Mouse (Mus musculus) hindbrain, embryonic 16.5 days (tissue): ENCODE results near the gene Oit3. TPM values are rescaled to one million over a fixed set of nuclear protein-coding genes. Genes with fewer than 3 reads are reported as not detected.
"Not testable (repeated sequence)": the region's sequence is repeated elsewhere in the genome, so short reads cannot be mapped to it uniquely, and the experiment has no call there.

Source experiments
- ATAC-seq: fragments of 200-750 bp; cut with Nextera tagmentation; 2 replicates; pipeline ENCODE4 v1.8.0; 2017; ENCODE audit warnings: moderate TSS enrichment, moderate library complexity
- H3K27ac ChIP-seq: fragments of 300-500 bp; sonication (generic); 2 replicates; pipeline ENCODE4 v1.5.1; 2014; ENCODE audit warnings: low read depth, mild to moderate bottlenecking, control low read depth, low read length, moderate library complexity
- H3K27me3 ChIP-seq: fragments of 300-500 bp; sonication (generic); replicated peaks from 2 replicates; pipeline ENCODE4 v1.6.1; 2014; ENCODE audit warnings: low read length; ENCODE audit not compliant: control insufficient read depth, insufficient read depth
- H3K36me3 ChIP-seq: fragments of 300-500 bp; sonication (generic); 2 replicates; pipeline ENCODE4 v1.6.1; 2014; ENCODE audit warnings: mild to moderate bottlenecking, low read length, moderate library complexity, mixed read lengths; ENCODE audit not compliant: control insufficient read depth, insufficient read depth
- H3K4me1 ChIP-seq: fragments of 300-500 bp; sonication (generic); 2 replicates; pipeline ENCODE4 v1.6.1; 2014; ENCODE audit warnings: low read depth, low read length; ENCODE audit not compliant: control insufficient read depth, insufficient read depth
- H3K4me2 ChIP-seq: fragments of 300-500 bp; sonication (generic); 2 replicates; pipeline ENCODE4 v1.6.1; 2014; ENCODE audit warnings: mild to moderate bottlenecking, low read length, control low read depth, moderate library complexity
- H3K4me3 ChIP-seq: fragments of 300-500 bp; sonication (generic); 2 replicates; pipeline ENCODE4 v1.5.1; 2014; ENCODE audit warnings: mild to moderate bottlenecking, low read length, control low read depth, moderate library complexity
- H3K9ac ChIP-seq: fragments of 300-500 bp; sonication (generic); 2 replicates; pipeline ENCODE4 v1.6.1; 2014; ENCODE audit warnings: low read depth, mild to moderate bottlenecking, control low read depth, low read length, moderate library complexity
- H3K9me3 ChIP-seq: fragments of 300-500 bp; sonication (generic); 2 replicates; pipeline ENCODE4 v1.6.1; 2014; ENCODE audit warnings: mild to moderate bottlenecking, low read length, moderate library complexity; ENCODE audit not compliant: control insufficient read depth
- WGBS: fragments of 180-500 bp; shearing (Covaris S2); extraction: QIAGEN DNeasy Blood & Tissue Kit; methylation state at CpG from one replicate; pipeline ENCODE4 v1.1.7; 2014; 5-methylcytosine and 5-hydroxymethylcytosine counted together
- polyA plus RNA-seq: library from polyadenylated mRNA; unstranded; fragments of >200 nt; fragmentation: Nextera tagmentation; extraction: Ambion mirVana; gene quantifications from 2 replicates; pipeline ENCODE4 v1.2.1, GENCODE M21; 2015

The Oit3 gene
- polyA plus RNA-seq, 1 experiment from 2014 or later: 0.48 TPM

DNA sequence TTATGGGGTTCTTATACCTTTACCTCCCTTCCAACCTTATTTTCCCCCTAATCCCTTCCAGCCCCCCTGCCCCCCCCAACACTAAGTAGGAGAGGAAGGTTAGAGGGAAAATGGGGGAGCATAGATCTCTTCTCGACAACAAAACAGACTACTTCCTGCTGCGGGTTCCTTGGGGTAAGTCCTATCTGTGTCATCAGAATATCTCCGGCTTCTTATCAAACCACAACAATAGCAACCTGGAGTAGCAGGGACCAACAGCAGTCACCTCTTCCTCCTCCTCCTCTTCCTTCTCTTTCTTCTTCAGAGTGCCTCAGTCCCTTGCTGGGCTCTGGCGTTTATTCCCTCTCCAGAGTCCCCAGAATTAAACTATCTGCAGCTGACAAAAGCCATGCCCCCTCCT is 49.7 kb downstream of the Oit3 start:
- no peak for ATAC-seq
- no peaks in the 10 kb centered on the region for H3K4me1 ChIP-seq
- peaks cover 9% of the 10 kb centered on the region for H3K9me3 ChIP-seq
- H3K27ac ChIP-seq: no peak overlapping the region
- WGBS: 74% methylated on average over 4 of the region's 4 CpGs
- no peak overlapping the region for H3K4me3 ChIP-seq
- H3K4me2 ChIP-seq: no peak overlapping the region
- H3K36me3 ChIP-seq: no peaks in the 10 kb centered on the region; the same call in 1 of the 2 replicates
- H3K27me3 ChIP-seq: no peaks in the 10 kb centered on the region
- no peak overlapping the region for H3K9ac ChIP-seq

DNA sequence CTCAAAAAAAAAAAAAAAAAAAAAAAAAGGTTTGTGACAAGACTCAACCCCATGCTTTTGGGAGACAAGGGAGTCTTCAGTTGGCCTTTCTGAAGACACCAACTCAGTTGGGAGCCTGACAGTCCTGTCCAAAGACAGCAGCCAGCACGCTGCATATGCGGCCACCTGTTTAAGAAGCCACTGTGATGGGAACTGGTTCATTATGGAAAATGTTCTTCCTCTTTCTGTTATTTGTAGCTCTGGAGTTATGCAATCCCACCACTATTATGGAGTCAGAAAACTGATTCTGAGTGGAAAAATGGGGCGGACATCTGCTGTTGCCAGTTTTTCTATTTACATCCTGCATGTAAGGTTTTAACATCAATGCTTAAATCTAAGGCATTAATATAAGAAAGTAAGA is 51.9 kb downstream of the Oit3 start:
- ATAC-seq: no peak
- Histone ChIP-seq H3K9ac (no peak overlapping the region), H3K36me3 (no peaks in the 10 kb centered on the region; the same call in 1 of the 2 replicates), H3K27ac (no peak overlapping the region), H3K4me1 (no peaks in the 10 kb centered on the region), H3K9me3 (peaks cover 9% of the 10 kb centered on the region), H3K27me3 (no peaks in the 10 kb centered on the region), H3K4me2 (no peak overlapping the region), H3K4me3 (no peak overlapping the region)
- 94% methylated on average over 3 of the region's 3 CpGs for WGBS

DNA sequence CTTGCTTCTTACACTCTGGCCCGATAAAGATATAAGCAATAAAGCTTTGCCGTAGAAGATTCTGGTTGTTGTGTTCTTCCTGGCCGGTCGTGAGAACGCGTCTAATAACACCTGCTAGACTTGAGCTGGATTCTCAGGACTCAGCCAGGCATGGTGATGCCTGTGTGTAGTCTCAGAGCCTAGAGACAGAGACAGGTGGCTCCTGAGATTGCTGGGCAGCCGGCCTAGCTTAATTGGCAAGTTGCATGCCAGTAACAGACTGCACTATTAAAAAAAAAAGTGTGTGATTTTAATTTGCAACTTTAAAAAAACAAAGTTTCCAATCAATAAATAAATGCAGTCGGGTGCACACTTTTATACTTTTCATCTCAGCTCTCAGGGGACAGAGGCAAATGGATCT is 54.6 kb downstream of the Oit3 start:
- Histone ChIP-seq H3K36me3 (no peaks in the 10 kb centered on the region; the same call in 1 of the 2 replicates), H3K4me2 (no peak overlapping the region), H3K9me3 (peaks cover 9% of the 10 kb centered on the region), H3K27me3 (no peaks in the 10 kb centered on the region), H3K4me3 (no peak overlapping the region), H3K4me1 (no peaks in the 10 kb centered on the region), H3K9ac (no peak overlapping the region), H3K27ac (no peak overlapping the region)
- WGBS: 83% methylated on average over 7 of the region's 8 CpGs
- ATAC-seq: no peak

DNA sequence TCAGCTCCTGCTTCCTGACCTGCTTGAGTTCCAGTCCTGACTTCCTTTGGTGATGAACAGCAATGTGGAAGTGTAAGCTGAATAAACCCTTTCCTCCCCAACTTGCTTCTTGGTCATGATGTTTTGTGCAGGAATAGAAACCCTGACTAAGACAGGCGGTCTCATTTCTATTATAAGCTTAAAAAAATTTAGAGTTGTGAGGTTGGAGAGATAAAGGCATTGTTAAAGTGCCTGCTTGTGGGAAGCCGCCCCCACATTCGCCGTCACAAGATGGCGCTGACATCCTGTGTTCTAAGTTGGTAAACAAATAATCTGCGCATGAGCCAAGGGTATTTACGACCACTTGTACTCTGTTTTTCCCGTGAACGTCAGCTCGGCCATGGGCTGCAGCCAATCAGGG is 60.0 kb downstream of the Oit3 start:
- H3K9ac ChIP-seq, H3K9me3 ChIP-seq, H3K4me3 ChIP-seq, H3K27me3 ChIP-seq, H3K27ac ChIP-seq, H3K4me1 ChIP-seq, ATAC-seq, H3K36me3 ChIP-seq, H3K4me2 ChIP-seq: not testable (repeated sequence)
- 83% methylated on average over 6 of the region's 10 CpGs for WGBS

DNA sequence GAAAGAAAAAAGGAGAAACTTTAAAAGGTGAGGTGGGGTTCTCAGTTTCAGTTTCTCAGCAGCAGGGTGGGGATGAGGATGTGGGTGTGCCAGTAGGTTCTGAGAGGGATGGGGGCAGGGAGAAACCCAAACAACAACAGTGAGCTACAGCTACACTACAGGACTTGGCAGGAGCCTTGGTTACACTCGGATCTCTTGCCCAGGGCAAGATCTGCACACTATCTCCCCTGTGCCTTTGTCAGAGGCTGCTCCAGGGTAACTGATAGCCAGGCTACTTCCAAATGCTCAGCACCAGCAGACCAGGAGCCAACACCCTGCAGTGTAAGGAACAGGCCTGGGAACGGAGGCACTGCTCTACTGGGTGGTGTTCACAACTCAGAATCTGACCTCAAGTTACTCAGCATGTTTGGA is 61.2 kb downstream of the Oit3 start:
- Histone ChIP-seq H3K9ac (no peak overlapping the region), H3K9me3 (no peaks in the 10 kb centered on the region), H3K36me3 (no peaks in the 10 kb centered on the region), H3K4me3 (no peak overlapping the region), H3K27me3 (no peaks in the 10 kb centered on the region), H3K27ac (no peak overlapping the region), H3K4me2 (no peak overlapping the region), H3K4me1 (no peaks in the 10 kb centered on the region)
- ATAC-seq: no peak
- 64% methylated on average over 2 of the region's 2 CpGs for WGBS

DNA sequence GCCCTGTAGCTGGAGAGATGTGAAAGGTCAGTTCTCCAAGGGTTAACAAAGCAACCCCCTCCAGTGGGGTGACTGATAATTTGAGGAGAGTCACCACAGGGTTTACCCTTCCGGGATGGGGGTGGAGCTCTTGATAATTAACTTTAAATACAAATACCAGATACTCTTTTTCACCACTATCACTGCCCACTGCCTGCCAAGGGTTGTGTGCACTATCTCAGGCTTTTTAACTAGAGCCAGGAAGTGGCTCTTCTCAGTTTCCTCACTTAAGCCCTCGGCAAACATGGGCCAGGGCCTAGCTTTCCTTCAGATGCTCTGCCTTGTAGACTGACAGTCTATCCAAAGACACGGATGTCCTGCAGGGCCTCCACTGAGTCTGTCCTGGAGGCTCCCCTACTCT is 61.7 kb downstream of the Oit3 start:
- WGBS: 60% methylated on average over 3 of the region's 3 CpGs
- Histone ChIP-seq H3K9ac (no peak overlapping the region), H3K9me3 (no peaks in the 10 kb centered on the region), H3K4me3 (no peak overlapping the region), H3K36me3 (no peaks in the 10 kb centered on the region), H3K4me2 (no peak overlapping the region), H3K27ac (no peak overlapping the region), H3K4me1 (no peaks in the 10 kb centered on the region), H3K27me3 (no peaks in the 10 kb centered on the region)
- no peak for ATAC-seq

DNA sequence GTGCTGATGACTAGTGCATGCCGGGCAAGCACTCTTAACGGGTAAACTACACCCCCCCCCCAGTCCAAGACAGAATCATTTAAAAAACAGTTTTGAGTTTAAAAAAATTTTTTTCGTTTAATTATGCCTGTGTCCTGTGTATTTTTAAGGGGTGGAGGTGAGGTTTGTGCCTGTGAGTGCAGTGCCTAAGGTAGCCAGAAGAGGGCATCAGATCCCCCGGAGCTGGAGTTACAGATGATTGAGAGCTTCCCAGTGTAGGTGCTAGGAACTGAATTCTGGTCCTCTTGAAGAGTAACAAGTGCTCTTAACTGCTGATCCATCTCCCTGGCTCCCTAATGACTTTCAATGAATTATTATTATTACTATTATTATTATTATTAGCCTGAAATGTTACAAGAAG is 62.9 kb downstream of the Oit3 start:
- H3K4me2 ChIP-seq: no peak overlapping the region
- ATAC-seq: no peak
- peaks cover 1% of the 10 kb centered on the region; the same call in 1 of the 2 replicates for H3K36me3 ChIP-seq
- WGBS: 97% methylated on average over 4 of the region's 4 CpGs
- H3K4me3 ChIP-seq: no peak overlapping the region
- H3K9ac ChIP-seq: no peak overlapping the region
- no peak overlapping the region for H3K27ac ChIP-seq
- H3K9me3 ChIP-seq: no peaks in the 10 kb centered on the region
- H3K27me3 ChIP-seq: no peaks in the 10 kb centered on the region
- H3K4me1 ChIP-seq: no peaks in the 10 kb centered on the region

DNA sequence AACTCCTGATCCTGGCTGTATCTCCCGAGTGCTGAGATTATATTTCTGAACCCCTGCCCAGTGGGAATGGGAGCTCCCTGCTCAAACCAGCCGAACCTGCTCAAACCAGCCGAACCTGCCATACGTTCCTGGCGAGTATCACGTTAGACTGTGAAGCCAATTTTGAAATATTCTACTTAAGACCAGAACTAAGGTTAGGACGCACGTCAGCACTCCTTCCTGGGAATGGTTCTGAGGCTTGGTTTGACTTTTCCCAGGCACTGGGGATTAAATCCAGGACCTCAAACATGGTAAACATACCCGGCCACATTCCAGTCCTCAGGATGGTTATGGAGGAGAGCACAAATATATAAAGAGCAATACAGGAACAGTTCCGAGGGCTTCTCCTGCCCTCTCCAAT is 63.7 kb downstream of the Oit3 start:
- Histone ChIP-seq H3K27me3 (no peaks in the 10 kb centered on the region), H3K4me1 (no peaks in the 10 kb centered on the region), H3K36me3 (peaks cover 2% of the 10 kb centered on the region; the same call in 1 of the 2 replicates), H3K4me3 (no peak overlapping the region), H3K27ac (no peak overlapping the region), H3K9me3 (no peaks in the 10 kb centered on the region), H3K9ac (no peak overlapping the region), H3K4me2 (no peak overlapping the region)
- ATAC-seq: no peak
- 96% methylated on average over 10 of the region's 10 CpGs for WGBS
